Mouse (Mus musculus) B cell, adult 67 days (primary cell): Measurements from ENCODE around the gene Tmem126b. TPM values are rescaled to one million over a fixed set of nuclear protein-coding genes. Genes with fewer than 3 reads are reported as not detected.

Experiments used
- total RNA-seq, 2 experiments: library from RNA; stranded (reverse); gene quantifications; 4 replicates each; pipeline ENCODE4 v1.2.4; 2023

Tmem126b gene
- total RNA-seq, result 1 to 10 TPM; 7.1 to 9.3 TPM

DNA sequence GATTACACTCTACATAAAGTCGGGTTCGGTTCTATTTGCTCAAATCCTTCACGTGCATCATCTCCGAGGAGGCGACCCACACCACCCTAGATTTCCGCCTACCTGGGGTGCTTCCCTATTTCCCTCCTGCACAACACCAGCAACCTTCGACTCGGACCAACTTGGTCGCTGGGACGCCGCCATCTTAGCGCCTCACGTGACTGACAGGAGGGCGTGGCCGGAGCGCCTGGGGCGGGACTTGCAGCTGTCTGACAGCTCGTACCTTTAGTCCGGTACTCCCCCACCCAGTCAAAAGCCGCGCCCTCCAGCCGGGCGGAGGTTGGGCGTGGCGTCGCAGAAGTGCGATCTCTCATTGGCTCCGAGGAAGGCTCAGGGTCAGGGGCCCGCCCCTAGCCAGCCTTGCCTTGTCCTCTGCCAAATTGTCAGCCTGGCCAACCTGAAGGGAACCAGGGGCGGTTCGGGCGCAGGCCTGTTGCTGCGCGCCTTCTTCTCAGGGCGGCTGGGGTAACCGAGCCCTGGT, at the start of gene Tmem126b:
Gene Tmem126b (minus strand): TSS at position 209 of the 520 bp plus-strand sequence.

DNA sequence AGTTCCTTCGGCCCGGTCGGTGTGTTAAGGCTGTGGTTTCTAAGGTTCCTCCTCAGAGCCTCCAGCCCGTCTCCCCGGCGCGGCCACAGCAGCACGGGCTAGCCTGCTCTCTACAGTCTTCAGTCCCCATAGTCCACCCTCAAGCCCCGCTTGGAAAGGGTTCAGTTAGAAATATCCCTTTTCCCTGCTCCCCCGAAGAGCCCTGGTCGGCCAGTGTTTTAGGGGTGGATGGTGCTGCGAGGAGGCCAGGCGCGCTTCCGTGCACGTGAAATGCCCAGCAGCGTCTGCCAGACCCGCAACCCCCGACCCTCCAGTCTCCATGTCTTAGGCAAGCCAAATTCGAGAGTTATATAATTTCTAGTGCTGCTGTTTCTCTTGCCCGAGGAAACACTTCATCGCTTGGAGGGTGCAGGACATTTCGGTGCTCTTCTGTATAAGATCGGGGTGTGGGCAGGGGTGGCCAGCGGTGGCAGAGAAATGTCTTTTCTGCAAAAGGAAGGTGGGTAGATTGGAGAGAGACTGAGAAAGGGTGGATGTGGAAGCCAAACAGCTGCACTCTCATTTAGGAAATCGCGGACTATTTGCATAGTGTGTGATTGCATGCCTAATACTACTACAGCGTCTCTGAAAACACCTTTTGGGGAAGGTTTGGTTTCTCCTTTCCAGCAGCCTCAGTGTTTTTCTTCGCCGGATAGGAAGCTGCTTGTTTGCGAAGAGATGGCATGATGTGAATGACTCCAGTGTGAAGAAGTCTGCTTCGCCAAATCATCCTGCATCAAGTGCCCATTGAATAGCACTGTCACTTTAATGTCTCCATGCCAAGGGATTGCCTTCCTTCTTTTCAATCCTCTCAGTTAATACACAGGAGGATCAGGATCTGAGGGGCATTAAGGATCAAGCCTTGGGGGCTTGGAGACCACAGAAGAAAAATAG, 778 bp upstream of the Tmem126b start, which contains the start of gene Dlg2:
Gene Dlg2 (plus strand): TSS at position 360 of the 933 bp plus-strand sequence.

DNA sequence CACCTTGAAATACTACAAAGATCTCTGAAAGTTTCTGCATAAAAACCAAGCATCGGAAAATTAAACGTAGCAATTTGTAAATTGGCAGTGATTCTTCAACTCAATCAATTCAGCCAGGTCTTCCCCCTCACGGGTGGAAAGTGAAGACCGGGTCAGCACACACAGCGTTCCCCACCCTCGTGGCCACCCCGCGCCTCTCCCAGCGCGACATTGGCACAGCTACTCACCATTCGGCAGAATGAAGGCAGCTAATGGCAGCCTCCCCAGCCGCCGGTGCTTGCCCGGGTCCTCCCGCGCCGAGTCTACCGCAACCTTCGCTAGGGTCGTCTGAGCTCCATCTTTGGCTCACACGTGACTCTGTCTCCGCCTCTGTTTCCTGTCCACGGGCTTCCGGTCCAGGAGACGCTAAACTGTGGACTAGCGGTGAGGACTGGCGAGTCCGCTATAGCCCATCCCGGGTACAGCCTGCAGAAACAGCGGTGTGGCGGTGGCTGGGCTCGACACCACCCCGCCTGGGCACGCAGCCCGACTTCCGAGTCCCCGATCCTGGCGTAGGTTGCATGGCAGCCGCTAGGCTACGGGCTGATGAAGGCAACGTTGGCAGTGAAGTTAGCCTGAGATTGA, 18.8 kb downstream of the Tmem126b start, which contains the start of gene Tmem126a:
Gene Tmem126a (minus strand): TSS at position 385 of the 624 bp plus-strand sequence.

DNA sequence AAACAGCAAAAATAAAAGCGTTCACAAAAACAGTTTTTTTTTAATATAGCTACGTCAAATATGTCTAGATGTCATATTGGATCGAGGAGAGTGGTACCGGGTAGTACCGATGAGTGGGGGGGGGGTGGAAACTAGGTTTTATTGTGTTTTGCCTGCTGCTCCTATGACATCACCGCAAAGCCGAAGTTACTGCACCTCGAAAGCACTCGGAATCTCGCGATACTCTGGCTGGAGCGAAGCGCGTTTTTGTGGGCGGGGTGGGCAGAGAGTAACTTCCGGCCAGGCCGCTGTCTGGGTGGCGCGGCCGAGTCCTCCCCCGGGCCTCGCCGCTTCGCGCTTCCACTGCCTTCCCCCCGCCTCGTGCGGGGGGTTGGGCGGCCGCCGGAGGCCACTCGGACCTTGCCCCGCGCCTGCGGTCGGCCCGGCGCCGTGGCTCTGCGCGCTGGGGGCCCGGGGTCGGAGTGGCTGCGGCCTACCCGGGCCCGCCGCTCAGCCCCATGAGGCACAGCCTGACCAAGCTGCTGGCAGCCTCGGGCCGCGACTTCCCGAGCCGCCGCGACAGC, 33.2 kb downstream of the Tmem126b start, which contains the start of gene Crebzf:
Gene Crebzf (plus strand): TSS at position 212 of the 563 bp plus-strand sequence.

DNA sequence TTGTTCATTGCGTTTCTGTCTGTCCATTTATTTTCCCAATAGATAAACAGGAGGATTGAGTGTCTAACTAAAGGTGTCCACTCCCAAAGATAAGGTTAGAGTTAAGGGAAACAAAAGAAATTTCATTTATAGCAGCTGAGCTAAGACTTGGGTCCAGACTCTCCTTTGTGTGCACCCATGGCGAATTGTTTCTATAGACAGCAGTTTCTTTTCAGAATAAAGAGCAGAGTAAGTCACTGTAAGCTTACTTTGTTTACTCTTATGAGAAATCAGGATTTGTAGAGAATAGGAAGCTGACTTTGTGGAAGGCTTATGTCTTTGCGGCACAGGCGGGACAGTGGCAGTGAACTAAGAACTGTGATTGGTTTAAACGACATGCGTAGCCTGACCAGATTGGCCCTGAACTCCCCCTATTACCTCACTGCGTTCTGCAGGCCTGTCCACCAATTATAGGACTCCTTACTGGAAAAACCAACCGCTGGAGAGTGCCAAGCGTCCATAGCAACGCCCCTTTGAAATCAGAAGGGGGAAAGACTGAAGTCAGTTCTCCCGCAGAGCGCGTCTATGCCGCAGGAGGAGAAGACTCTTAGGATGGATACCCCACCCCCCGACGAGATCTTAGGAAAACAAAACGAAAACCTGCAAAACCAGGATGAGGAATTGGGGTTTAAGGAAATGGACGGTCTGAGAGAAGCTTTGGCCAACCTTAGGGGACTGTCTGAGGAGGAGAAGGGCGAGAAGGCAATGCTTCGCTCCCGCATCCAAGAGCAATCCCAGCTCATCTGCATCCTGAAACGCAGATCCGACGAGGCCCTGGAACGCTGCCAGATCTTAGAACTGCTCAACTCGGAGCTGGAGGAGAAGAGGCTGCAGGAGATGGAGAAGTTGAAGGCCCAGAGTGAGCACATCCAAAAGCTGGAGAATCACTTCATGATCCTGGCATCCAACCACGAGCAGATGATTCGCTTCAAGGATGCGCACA, 49.5 kb downstream of the Tmem126b start, which contains the start of gene Ccdc89:
Gene Ccdc89 (plus strand): TSS at position 558 of the 982 bp plus-strand sequence.

Other genes with a start within 250 kb of the Tmem126b start
- gene Ccdc83, start 210.2 kb downstream of the Tmem126b start, total RNA-seq, result not detected
- gene Sytl2, start 173.7 kb downstream of the Tmem126b start, total RNA-seq, result 1 to 10 TPM; 1.3 to 1.6 TPM
- not detected for gene Ccdc89, start 49.4 kb downstream of the Tmem126b start, total RNA-seq
- 100 to 1,000 TPM; 120 to 136 TPM for gene Crebzf, start 33.3 kb downstream of the Tmem126b start, total RNA-seq
- gene Tmem126a, start 18.8 kb downstream of the Tmem126b start, total RNA-seq, result 10 to 100 TPM; 27.5 to 31.3 TPM
- gene Dlg2, start 671 bp upstream of the Tmem126b start, total RNA-seq, result not detected